Mouse (Mus musculus): ENCODE measurements around the gene Upk1a. TPM values are rescaled to one million over a fixed set of nuclear protein-coding genes. Genes with fewer than 3 reads are reported as not detected.
A peak's percentile ranks its signal among the peaks of the same experiment; 100 is the strongest.

Upk1a gene
- total RNA-seq, 1 experiment from 2014 or later, result not detected

DNA sequence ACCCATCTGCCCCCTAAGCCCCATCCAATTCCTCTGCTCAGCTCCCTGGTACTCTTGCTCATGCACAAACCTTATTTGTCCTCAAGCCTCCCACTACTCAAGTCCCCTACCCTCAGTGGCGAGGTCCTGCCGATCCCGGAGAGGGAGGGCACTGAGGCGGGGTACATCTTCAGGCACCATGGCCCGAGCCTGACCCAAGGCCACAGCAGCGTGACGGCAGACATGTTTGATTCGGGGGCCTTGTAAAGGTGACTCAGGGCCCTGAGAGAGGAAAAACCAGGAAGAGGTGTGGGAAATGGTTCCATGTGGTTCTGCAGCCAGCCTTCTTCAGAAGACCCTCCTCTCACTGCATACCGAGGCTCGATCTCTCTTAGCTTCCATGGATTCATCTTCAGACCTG, 28.3 kb downstream of the Upk1a start:
- no peak for ATAC-seq (replicated peaks; ENCODE audit: low read depth, poor library complexity, severe bottlenecking)

DNA sequence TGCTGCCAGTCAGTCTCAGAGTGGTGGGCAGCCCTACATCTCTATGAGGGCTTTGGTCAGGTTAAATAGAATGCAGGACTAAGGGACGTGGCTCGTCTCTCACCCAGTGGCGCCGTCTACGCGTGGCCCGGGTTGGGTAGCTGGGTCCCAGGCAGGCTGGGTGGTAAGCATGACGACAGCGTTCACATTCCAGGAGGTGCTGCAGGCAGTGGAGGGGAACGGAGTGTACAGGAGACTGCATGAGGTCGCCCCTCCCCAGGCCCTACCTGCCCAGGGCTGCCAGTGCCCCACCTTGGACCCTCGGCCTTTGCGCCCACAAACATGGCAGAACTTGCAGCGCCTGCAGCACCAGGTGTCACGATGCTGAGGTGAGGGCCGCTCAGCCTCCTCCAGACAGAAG, 31.1 kb downstream of the Upk1a start:
- ATAC-seq (replicated peaks; ENCODE audit: low read depth, poor library complexity, severe bottlenecking), result no peak

DNA sequence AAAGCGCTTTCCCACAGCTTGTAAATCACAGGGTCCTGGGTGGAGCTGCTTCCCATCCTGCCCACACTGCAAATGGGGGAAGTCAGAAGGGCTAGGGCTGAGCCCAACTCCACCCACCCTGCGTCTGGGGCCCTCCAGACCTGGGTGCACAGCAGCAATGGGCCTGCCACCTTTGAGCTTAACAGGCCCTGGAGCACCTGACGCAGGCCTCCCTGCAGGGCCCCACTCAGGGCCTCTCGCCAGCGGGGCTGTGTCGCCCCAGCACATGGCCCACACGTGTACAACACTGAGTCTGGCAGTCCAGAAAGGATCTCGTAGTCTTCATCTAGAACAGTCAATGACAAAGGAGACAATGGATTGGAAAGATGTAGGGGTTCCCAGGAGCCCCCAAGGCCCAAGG, 32.7 kb downstream of the Upk1a start:
- no peak for ATAC-seq (replicated peaks; ENCODE audit: low read depth, poor library complexity, severe bottlenecking)

DNA sequence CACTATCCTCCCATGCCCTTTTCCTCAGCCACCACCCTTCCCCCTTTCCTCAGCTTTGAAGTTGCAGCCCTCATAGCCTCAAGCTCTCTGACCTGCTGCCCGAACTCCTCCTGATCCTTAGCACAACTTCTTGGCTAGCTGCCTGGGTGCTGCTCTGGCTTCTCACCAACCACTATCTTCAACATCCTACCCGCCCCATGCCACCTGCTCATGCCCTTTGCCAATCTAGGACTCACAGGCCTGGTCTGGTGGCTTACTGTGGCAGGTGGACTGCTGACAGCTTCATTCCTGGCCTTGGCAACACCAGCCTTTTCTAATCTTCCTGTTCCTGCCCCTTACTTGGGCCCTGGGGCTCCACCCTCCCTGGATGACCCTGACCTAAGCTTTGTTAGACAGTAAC, 39.7 kb downstream of the Upk1a start:
- ATAC-seq (replicated peaks; ENCODE audit: low read depth, poor library complexity, severe bottlenecking), result peak; percentile 65; the same call in 1 of the 2 replicates

DNA sequence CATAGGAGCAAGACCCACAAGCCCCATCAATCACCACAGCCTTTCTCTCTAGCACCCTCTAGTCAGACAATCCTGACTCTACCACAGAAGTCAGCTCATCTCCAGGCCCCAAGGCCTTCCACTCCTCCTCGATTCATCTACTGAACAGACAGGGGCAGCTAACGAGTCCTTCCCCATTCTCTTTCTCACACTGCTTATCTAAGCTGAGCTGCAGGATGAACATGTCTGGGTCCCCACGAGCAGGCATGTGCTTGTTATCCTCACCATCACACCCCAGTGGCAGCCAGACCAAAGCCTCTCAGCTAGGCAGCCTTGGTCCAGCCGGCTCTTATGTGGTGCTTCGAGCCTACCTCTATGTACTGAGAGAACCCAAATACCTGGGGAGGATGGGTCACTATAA, 40.3 kb downstream of the Upk1a start:
- ATAC-seq (replicated peaks; ENCODE audit: low read depth, poor library complexity, severe bottlenecking), result no peak

DNA sequence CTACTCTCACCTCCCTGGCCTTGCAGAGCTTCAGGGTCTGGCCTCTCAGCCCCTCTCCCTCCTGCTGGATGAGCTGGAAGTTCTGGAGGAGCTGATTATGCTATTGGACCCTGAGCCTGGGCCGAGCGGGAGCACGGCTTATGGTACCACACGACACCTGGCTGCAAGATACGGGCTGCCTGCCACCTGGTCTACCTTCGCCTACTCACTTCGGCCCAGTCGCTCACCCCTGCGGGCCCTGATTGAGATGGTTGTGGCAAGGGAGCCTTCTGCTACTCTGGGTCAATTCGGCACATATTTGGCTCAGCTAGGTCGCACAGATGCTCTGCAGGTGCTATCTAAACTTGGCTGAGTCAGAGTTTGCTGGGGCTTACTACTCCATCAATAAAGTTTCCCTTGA, 45.1 kb downstream of the Upk1a start:
- ATAC-seq (replicated peaks; ENCODE audit: low read depth, poor library complexity, severe bottlenecking), result no peak

DNA sequence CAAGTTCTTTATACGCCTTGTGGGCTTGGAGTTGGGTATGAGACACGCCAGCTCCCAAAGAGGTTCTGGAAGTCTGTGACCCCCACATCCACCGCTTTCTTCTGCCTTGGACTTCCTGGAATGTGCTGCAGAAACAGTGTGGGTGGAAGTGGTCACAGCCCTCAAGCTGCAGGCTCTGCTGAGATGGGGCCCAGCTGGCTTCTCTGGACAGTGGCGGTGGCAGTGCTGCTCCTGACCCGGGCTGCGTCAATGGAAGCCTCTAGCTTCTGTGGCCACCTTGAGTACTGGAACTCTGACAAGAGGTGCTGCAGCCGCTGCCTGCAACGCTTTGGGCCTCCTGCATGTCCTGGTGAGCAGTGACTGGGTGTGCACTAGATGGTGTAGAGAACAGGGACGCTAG, 46.6 kb downstream of the Upk1a start:
- no peak for ATAC-seq (replicated peaks; ENCODE audit: low read depth, poor library complexity, severe bottlenecking)

DNA sequence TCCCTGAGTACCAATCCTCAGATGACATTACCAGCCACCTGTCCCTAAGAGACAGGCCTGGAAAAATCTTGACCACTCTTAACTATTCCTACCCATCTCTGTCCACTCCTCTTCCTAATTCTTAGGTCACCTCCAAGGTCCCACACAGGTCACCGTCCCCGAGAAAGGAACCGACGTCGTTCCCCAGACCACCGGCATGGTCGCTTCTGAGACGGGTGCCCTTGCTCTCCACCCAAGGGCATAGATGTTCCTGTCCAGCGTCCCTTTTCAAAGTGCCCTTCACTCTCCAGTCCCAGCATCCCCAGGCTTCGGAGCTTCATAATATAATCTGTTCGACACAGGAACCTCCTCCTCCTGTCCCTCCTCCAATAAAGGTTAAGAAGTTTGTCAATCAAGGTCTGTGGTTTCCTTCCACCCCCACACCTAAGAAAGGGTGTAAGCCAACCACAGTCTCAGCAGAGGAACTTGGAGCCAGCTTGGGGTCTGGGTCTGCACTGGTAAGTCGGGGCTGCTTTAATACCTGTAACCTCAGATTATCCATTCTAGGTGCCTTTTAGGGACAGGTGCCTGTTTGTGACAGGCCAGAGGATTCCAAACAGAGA, 47.6 kb downstream of the Upk1a start, which contains the start of gene Igflr1:
TSS of gene Igflr1 (plus strand) at position 458 of the 602 bp plus-strand sequence.
- ATAC-seq (replicated peaks; ENCODE audit: low read depth, poor library complexity, severe bottlenecking), result no peak

DNA sequence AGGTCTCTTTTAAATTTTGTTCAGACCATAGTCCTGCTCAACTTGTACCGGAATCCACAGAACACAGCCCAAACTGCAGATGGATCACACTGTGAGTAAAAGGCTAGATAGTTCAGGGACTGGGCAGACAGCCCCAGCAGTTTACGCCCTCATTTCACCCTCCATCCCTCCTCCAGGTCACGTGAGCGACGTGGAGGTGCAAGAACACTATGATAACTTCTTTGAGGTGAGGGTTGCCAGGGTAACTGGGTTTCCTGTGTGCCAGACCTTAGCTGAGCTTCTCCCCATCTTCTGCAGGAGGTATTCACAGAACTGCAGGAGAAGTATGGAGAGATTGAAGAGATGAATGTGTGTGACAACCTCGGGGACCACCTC, 48.8 kb downstream of the Upk1a start:
- no peak for ATAC-seq (replicated peaks; ENCODE audit: low read depth, poor library complexity, severe bottlenecking)

DNA sequence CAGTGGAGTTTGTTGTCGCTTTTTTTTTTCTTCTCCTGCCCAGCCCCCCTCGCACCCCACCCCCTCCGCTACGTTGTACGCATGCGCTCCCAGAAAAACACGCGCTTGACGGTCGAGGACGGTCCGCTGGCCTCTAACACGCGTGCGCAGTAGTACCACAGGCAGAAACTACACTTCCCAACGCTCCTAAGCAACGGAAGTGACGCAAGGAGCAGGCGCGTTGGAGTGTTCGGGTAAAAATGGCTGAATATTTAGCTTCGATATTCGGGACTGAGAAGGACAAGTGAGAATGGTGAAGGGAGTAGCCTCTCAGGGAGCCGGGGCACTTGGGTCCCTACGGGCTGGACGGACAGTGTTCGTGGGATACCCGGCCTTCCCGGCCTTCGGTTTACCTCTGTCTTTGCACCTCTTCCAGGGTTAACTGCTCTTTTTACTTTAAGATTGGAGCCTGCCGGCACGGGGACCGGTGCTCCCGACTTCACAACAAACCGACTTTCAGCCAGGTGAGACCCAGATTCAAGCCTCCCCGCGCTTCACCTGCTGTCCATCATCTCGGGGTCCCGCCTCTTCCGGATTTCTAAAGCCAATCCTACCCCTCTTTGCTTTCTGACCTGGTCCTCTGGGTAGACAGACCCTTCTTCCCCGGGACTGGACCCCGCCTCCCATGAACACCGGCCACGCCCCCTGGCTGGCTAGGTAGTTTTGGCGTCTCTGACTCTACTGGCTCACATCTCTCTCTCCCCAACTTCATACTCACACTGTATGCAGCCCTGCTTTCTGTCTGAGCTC, 49.3 kb downstream of the Upk1a start, which contains the start of the genes U2af1l4, Gm49396 and Psenen:
TSS of gene U2af1l4 (plus strand) at position 185 of the 789 bp plus-strand sequence.
TSS of gene Gm49396 (plus strand) at position 228 of the 789 bp plus-strand sequence.
TSS of gene Psenen (minus strand) at position 511 of the 789 bp plus-strand sequence.
- ATAC-seq (replicated peaks; ENCODE audit: low read depth, poor library complexity, severe bottlenecking), result peak; percentile 64

DNA sequence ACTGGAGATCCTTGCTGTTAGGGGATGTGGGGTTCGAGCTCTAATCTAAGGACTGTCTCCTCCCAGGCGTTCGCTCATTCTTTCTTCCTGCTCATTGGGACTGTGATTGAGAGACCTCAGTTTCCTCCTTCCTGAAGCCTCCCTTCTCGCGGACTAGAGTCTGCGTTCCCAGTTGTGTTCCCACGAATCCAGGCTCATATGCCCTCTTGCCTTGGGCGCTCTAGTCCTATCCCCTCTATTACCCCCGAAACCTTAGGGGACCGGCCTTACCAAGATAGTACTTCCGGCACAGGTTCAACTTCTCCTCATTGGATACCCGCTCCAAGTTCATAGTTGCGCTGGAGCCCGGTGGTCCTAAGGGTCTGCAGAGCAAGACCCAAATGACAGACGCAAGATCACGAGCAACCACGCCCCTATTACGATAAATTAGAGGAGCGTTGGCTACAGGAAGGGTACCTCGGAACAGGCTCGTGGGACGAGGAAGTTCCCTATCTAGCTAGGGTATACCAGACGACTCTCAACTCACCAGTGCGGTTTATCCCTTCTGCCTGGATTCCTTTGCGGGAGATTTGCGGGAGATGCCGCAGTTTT, 50.0 kb downstream of the Upk1a start:
- peak; percentile 9; the same call in 1 of the 2 replicates for ATAC-seq (replicated peaks; ENCODE audit: low read depth, poor library complexity, severe bottlenecking)

DNA sequence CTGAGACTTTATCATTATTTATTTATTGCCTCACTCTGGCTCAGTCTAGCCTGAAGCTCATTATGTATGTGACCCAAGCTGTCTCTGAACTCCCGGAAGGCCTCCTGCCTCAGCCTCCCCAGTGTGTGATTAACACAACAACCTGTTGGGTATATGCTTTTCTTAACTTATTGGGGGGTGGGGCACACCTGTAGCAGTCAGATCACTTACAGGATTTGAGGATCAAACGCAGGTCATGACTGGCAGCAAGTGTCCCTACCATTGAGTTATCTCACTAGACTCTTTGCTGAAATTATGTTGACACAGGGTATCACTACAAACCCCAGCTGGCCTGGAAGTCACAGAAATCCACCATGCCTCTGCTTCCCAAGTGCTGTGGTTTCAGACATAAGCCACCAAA, 52.4 kb downstream of the Upk1a start:
- no peak for ATAC-seq (replicated peaks; ENCODE audit: low read depth, poor library complexity, severe bottlenecking)

DNA sequence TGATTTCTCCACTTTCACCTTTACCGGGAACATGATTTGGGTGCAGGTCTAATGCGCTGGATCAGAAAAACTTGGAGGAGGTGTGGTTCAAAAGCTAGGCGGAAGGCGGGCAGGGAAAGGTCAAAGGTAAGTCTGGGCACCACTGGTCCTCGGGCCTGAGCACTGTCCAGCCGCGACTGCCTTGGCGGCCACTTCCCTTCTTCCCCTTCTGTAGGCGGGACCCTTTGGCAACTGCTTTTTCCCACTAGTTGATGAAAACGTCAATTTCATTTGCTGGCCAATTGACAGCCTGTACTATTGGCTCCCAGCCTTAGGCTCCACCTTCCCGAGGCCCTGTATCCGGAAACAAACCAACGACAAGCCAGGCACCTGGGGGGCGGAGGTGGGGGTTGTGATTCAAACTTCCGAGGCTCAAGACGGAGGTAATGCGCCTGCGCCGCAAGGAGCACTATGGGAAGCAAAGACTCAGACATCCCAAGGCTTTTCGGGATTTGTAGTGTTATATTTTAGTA, 53.1 kb downstream of the Upk1a start, which contains the start of gene Lin37:
TSS of gene Lin37 (minus strand) at position 396 of the 512 bp plus-strand sequence.
- peak; percentile 79 for ATAC-seq (replicated peaks; ENCODE audit: low read depth, poor library complexity, severe bottlenecking)

DNA sequence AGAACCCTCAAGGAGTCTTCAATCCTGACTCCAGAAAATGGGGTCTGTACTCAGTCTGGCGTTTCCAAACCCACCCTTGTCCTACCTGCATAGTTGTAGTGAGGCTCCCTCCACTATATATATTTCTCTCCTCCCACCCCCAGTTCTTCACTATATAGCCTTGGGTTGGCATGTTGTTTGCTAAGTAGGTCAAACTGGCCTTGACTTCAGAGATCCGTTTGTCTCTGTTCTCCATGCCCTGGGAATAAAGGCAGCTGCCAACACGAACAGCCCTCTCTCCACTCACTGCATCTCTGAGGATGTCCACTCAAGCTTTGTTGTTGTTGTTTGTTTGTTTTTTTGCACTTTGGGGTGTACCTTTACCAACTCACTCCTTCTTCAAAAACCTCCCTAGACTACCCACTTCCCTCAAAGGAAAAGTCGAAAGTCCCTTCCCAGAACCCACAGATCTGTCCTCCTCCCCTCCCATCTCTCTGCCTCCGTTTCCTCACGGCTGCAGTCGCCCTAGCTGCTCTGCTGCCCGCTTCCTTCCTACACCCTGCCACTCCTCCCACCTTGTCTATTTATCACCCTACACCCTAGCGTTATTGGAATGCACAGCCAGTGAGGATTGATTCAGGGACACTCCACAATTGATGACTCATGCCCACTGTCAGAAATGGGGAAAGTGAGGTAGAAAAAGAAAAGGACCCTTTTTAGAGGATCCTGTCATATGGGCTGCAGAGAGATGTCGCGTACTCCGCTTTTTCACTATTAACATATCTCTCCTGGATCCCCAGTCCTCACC, 53.8 kb downstream of the Upk1a start:
- ATAC-seq (replicated peaks; ENCODE audit: low read depth, poor library complexity, severe bottlenecking), result no peak

DNA sequence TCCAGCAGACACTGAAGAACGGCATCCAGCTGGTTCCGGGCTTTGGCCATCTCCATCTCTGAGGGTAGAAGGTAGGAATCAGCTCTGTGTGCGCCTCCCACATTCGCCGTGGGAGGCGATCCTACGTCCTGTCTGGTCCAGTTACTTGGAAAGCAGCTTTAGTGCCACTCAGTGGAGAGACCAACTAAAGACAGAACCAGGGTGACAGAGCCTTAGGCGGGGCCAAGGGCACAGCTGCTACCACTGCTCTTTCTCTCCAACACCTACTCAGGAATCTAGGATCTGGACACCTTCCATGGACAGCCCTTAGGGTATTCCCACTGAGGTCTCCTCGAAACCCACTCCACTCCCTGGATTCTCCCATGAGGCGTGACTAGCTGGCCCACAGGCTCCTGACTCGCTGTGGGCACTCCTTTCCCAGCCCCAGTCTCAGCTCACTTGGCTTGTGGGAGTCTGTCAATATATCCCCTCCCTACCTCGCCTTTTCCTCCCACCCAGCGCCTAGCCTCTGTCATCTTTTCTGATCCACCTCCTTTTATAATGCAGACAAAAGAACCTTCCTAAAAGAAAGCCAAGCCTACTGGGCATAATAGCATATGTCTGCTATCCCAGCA, 54.6 kb downstream of the Upk1a start:
- no peak for ATAC-seq (replicated peaks; ENCODE audit: low read depth, poor library complexity, severe bottlenecking)

DNA sequence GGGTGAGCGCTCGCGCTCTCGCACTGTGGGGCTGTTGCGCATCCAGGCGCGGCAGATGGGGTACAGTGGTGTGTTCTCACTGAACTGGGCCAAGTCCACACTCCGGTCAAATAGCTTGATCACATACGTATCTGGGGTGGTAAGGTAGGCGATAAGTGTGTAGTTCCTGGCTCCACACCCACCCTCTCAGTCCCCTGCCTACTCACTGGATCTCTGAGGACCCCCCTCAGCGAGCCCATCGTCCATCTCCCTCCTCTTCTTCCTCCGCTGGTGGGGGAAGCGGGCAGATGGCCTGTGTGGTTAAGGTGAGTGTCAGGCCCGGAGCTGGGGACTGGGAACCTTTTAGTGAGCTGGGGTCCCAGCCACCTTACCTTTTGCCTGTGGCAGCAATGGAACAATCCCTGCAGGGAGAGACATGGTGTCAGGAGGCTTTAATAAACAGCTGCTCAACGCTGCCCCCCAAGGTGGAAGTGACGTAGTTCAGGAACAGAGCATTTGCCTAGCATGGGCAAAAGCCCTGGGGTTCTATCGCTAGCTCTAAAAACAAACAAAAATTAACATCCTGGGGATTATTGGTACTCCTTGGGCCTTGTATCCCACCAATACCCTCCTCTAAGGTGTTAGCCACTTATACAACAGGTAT, 55.6 kb downstream of the Upk1a start:
- no peak for ATAC-seq (replicated peaks; ENCODE audit: low read depth, poor library complexity, severe bottlenecking)

DNA sequence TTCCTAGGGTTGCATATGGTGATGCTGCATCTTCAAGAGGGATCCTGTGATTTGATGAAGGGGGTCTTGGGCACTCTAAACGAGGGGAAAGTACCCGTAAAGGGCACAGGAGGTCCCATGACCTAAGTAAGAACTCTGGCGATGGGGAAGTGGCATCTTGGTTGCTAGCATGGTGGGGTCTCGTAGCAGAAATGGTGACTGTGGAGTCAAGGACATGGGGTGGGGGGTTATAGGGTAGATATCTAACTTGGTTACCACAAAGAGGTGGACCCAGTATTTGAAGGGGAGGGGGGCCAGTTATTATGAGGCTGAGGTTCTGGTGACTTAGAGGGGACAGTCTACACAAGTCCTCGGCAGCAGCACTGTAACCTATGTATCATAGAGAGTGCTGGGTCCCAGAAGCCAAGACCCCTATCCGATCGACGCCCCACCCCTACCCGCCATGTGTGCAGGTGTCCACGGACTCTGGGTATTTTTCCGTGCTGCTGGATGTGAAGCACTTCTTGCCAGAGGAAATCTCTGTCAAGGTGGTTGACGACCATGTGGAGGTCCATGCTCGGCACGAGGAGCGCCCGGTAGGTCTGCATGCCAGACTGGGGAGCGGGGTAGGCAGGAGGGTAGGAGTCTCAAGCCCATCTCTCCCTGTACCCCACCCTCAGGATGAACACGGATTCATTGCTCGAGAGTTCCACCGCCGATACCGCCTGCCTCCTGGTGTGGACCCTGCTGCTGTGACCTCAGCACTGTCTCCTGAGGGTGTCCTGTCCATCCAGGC, 58.6 kb downstream of the Upk1a start:
- no peak for ATAC-seq (replicated peaks; ENCODE audit: low read depth, poor library complexity, severe bottlenecking)

All from common myeloid progenitor, adult 5-6 weeks (primary cell).